Mouse (Mus musculus) thymus, adult 2 months (tissue): ENCODE results near the gene Hps4.

Experiments
- CTCF ChIP-seq: fragments of 200-500 bp; IDR thresholded peaks from 2 replicates; pipeline ENCODE4 v1.5.1; 2012; ENCODE audit warnings: mild to moderate bottlenecking, control low read depth, low read length, moderate library complexity, borderline replicate concordance; ENCODE audit not compliant: control insufficient read depth, poor library complexity, insufficient read depth; ENCODE audit errors: extremely low read depth
- POLR2A ChIP-seq: fragments of 200-500 bp; IDR thresholded peaks from 2 replicates; pipeline ENCODE4 v1.6.1; 2012; ENCODE audit warnings: mild to moderate bottlenecking, low read length, control low read depth, moderate library complexity; ENCODE audit not compliant: control insufficient read depth, poor library complexity, insufficient read depth; ENCODE audit errors: extremely low read depth

- TF ChIP-seq POLR2A: no peak
- no peak for TF ChIP-seq CTCF
Measured at GRCm38 (mm10) chr5:112411072-112411471, 68.2 kb downstream of the Hps4 start.
